Mouse (Mus musculus): ENCODE data around the gene Hoxc4.

GRCm38 (mm10) chr15:103021544-103021943 lies 2.8 kb downstream of the Hoxc4 start:
- no peak for TF ChIP-seq CTCF (IDR thresholded peaks at IDR 0.05; ENCODE audit: low read depth, low read length)
- TF ChIP-seq GATA1 (IDR thresholded peaks at IDR 0.05; ENCODE audit: borderline replicate concordance, low read length), result no peak
- no peak for TF ChIP-seq TAL1 (conservative IDR thresholded peaks at IDR 0.05; ENCODE audit: low read depth, low read length)
- TF ChIP-seq GATA2 (IDR thresholded peaks at IDR 0.05; ENCODE audit: borderline replicate concordance, low read depth, low read length), result no peak
- TF ChIP-seq POLR2AphosphoS5 (IDR thresholded peaks at IDR 0.05; ENCODE audit: insufficient replicate concordance, low read depth, low read length), result no peak

All from G1E (cell line).